Mouse (Mus musculus) heart, embryonic 10.5 days (tissue): ENCODE data around the gene BC052040. TPM values are rescaled to one million over a fixed set of nuclear protein-coding genes. Genes with fewer than 3 reads are reported as not detected.

Experiments used
- DNase-seq: peaks from one replicate; pipeline ENCODE4 v3.0.0-alpha.2; 2017; ENCODE audit warnings: low spot score
- H3K27ac ChIP-seq: fragments of 300-500 bp; sonication (generic); 2 replicates; pipeline ENCODE4 v1.5.1; 2016; ENCODE audit warnings: mild to moderate bottlenecking
- H3K27me3 ChIP-seq: fragments of 300-500 bp; sonication (generic); 2 replicates; pipeline ENCODE4 v1.6.1; 2016; ENCODE audit warnings: mild to moderate bottlenecking; ENCODE audit not compliant: poor library complexity, insufficient read depth, severe bottlenecking
- H3K36me3 ChIP-seq: fragments of 300-500 bp; sonication (generic); 2 replicates; pipeline ENCODE4 v1.6.1; 2016; ENCODE audit warnings: mild to moderate bottlenecking, moderate library complexity
- H3K4me1 ChIP-seq: fragments of 300-500 bp; sonication (generic); 2 replicates; pipeline ENCODE4 v1.6.1; 2016; ENCODE audit warnings: mild to moderate bottlenecking
- H3K4me3 ChIP-seq: fragments of 300-500 bp; sonication (generic); 2 replicates; pipeline ENCODE4 v1.5.1; 2016; ENCODE audit warnings: mild to moderate bottlenecking, moderate library complexity
- H3K9me3 ChIP-seq: fragments of 300-500 bp; sonication (generic); 2 replicates; pipeline ENCODE4 v1.6.1; 2016; ENCODE audit warnings: mild to moderate bottlenecking, moderate library complexity
- WGBS: fragments of 180-500 bp; shearing (Covaris S2); methylation state at CpG from one replicate; pipeline ENCODE4 v1.1.7; 2016; 5-methylcytosine and 5-hydroxymethylcytosine counted together
- polyA plus RNA-seq: library from polyadenylated mRNA; unstranded; fragments of >200 nt; fragmentation: Nextera tagmentation; extraction: Ambion mirVana; gene quantifications from 2 replicates; pipeline ENCODE4 v1.2.1, GENCODE M21; 2016

BC052040 gene
- polyA plus RNA-seq, 1 experiment from 2014 or later = 22.4 TPM

DNA sequence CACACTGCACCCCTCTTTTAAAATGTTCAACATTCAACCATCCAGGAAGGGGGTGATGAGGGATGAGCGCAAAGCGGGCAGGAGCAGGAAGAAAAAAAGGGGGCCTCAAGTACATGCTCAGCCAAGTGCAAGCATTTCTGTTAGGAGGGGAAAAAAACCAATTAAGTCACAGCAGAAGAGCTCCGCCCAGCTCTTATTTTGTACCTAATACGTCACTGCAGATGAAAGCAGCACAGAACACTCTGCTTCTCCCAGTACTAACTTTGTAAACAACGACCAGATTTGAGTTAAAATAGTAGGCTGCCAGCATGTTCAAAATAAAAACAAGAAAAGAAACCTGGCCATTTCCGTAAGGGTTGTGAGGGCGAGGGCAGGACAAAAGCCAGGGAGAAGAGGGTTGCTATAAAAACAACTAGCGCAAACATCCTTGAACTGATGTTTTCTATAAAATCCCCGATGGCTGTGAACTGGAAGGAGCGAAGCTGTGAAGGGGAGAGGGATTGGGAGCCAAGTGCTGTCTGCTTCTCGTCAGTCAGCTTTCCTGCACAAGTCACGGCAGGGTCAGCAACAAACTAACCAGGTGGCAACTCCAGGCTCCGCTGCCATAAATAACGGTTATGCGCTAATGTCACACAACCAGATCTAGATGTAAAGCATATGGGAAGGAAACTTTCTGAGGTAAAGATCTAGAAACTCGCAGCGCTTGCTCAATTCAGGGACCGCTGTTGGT, 2.2 kb upstream of the BC052040 start:
- Histone ChIP-seq H3K36me3 (no peaks in the 10 kb centered on the region), H3K9me3 (no peaks in the 10 kb centered on the region), H3K4me3 (peak overlapping the region; percentile 33), H3K27me3 (no peaks in the 10 kb centered on the region), H3K27ac (peak overlapping the region; percentile 68), H3K4me1 (peaks cover 23% of the 10 kb centered on the region)
- 37% methylated on average over 18 of the region's 18 CpGs for WGBS
- no peak for DNase-seq

DNA sequence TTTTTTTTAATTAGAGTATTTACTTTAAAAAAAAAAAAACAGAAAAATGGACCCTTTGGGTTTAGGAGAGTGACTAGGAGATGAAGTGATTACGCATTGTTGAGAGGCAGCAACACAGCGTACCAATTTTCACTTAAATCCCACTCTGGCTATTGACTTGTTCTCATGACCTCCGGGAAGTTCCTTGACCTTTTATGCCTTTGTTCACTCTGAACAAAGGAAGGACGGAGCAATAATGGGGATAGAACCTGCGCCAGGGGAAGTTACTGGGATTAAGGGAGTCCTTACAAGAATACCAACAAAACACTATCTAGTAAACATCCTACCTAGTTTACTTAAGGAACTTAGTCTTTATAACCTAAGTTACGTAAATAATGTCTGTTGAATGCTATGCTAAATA, 1.5 kb upstream of the BC052040 start:
- H3K27me3 ChIP-seq = no peaks in the 10 kb centered on the region
- DNase-seq = no peak
- H3K4me3 ChIP-seq = no peak overlapping the region
- H3K36me3 ChIP-seq = no peaks in the 10 kb centered on the region
- H3K27ac ChIP-seq = peak overlapping the region; percentile 45; the same call in 1 of the 2 replicates
- 72% methylated on average over 6 of the region's 6 CpGs for WGBS
- H3K4me1 ChIP-seq = peaks cover 23% of the 10 kb centered on the region
- no peaks in the 10 kb centered on the region for H3K9me3 ChIP-seq

DNA sequence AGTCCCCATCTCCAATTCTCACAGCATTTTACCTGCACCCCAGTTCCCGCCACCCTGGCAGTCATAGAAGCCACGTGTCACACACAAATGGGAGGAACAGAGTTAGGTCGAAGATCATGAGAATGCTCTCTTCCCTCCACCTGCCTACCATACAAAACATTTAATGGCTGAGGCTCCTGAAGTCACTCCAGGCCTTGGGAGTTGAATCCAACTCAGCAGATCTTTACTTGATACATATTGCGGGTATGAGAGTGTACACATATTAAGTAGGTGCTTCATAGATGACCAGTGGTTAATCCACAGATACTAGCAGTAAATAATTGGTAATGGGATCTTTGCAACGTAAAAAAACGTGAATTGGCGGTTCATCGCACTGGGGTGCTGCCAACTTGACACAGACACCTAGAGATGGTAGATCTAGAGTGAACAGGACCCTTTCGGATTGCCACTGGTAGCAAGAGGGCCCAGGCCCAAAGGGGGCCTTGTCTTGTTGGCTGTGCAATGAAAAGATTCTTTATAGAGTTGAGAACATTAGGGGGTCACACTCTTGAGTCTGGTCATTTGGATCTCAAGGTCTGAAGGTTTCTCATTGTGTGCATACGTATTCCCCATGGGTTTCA, 583 bp downstream of the BC052040 start:
- peak overlapping the region; percentile 92 for H3K27ac ChIP-seq
- no peaks in the 10 kb centered on the region for H3K9me3 ChIP-seq
- peaks cover 23% of the 10 kb centered on the region for H3K4me1 ChIP-seq
- H3K27me3 ChIP-seq = no peaks in the 10 kb centered on the region
- WGBS = 67% methylated on average over 10 of the region's 10 CpGs
- H3K4me3 ChIP-seq = peak overlapping the region; percentile 73
- DNase-seq = no peak
- no peaks in the 10 kb centered on the region for H3K36me3 ChIP-seq

DNA sequence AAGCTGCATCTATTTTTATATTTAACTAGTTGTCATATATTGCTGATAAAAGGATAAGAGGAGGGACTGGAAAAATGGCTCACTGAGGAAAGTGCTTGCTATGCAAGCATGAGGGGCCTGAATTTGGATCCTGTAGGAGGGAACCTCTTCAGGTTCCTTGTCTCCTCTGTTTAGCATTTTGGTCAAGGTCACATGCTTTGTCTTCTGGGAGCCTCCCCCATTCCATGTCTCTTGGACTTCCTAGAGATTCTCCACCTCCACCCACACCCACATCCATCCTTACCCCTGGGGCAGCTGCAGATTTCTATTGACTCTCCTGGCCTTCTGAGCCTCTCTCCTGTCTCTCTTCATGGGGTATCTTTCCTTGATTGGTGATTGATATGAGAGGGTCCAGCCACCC, 2.3 kb downstream of the BC052040 start:
- no peak overlapping the region for H3K4me3 ChIP-seq
- H3K4me1 ChIP-seq = peaks cover 23% of the 10 kb centered on the region
- no peaks in the 10 kb centered on the region for H3K9me3 ChIP-seq
- H3K27me3 ChIP-seq = no peaks in the 10 kb centered on the region
- H3K36me3 ChIP-seq = no peaks in the 10 kb centered on the region
- no peak overlapping the region for H3K27ac ChIP-seq
- DNase-seq = no peak

DNA sequence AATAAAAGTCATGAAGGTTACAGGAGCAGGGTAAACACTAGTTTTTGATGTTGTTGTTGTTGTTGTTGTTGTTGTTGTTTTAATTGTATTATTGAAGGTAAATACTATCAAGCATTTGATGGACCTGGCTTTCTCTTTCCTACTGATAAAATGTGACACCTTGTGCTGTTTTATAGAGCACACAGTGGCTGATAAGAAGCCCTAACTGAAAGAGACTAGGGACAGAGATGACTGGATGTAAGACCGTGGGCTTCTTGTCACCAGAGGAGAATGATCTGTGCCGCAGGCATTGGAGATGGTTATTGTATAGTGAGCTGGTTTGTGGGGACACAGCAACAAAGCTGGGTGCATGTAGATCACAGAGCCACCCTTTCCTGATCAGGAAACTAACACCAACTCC, 9.1 kb downstream of the BC052040 start:
- H3K27ac ChIP-seq = 0 out of 2 replicates have a peak overlapping the region, but pooled peaks have one; percentile 33
- H3K4me3 ChIP-seq = no peak overlapping the region
- 51% methylated on average over 2 of the region's 2 CpGs for WGBS

DNA sequence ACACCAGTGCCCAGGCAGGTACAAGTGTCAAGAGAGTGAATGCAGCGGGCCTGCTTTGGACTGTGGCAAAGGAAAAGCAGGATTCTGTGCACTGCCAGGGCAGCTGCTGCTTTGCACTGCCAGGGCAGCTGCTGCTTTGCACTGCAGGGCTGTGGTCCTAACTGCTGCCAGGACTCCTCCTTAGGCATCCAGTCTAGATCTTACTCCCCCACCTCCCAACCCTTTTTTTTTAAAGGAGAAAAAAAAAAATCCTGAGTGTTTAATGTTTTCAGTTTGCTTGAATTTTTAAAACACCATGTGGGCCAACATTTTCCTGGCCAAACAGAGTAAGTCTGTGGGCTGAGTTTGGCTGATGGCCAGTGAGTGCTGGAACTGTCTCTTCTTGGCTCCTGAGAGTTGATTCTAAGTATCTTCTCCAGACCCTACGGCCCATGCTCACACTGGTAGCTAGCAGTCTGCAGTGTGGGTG, 11.2 kb downstream of the BC052040 start:
- peak overlapping the region; percentile 67; the same call in 1 of the 2 replicates for H3K27ac ChIP-seq
- no peak for DNase-seq

More for the DNA sequence above, 9.1 kb downstream of the BC052040 start:
- no peaks in the 10 kb centered on the region for H3K9me3 ChIP-seq
- no peak for DNase-seq
- H3K36me3 ChIP-seq = no peaks in the 10 kb centered on the region
- no peaks in the 10 kb centered on the region for H3K27me3 ChIP-seq
- H3K4me1 ChIP-seq = peaks cover 22% of the 10 kb centered on the region

DNA sequence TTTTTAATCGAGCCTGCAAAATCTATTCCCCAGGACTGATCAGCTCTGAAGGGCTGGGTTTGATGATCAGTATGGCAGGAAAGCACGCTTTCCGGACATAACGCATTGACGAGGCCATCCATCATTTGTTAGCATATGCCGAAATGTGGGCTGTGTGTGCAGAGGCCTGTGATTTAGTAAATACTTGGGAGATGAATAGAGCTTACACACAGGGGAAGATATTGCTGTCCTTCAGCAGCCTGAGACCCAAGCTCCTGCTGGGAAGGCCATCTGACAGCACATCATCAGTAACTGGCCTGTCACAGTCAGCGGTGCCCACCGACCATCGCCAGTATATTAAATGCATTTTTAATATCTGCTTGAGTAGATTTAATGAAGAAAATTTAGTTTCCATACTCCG, 15.5 kb downstream of the BC052040 start:
- H3K9me3 ChIP-seq = no peaks in the 10 kb centered on the region
- H3K4me3 ChIP-seq = no peak overlapping the region
- no peak overlapping the region for H3K27ac ChIP-seq
- no peaks in the 10 kb centered on the region for H3K36me3 ChIP-seq
- H3K27me3 ChIP-seq = no peaks in the 10 kb centered on the region
- H3K4me1 ChIP-seq = peaks cover 40% of the 10 kb centered on the region
- no peak for DNase-seq
- WGBS = 80% methylated on average over 10 of the region's 10 CpGs

More for the DNA sequence above, 11.2 kb downstream of the BC052040 start:
- H3K4me3 ChIP-seq = no peak overlapping the region
- no peaks in the 10 kb centered on the region for H3K9me3 ChIP-seq
- H3K27me3 ChIP-seq = no peaks in the 10 kb centered on the region
- peaks cover 35% of the 10 kb centered on the region for H3K4me1 ChIP-seq
- no peaks in the 10 kb centered on the region for H3K36me3 ChIP-seq
- 71% methylated on average over 2 of the region's 2 CpGs for WGBS

DNA sequence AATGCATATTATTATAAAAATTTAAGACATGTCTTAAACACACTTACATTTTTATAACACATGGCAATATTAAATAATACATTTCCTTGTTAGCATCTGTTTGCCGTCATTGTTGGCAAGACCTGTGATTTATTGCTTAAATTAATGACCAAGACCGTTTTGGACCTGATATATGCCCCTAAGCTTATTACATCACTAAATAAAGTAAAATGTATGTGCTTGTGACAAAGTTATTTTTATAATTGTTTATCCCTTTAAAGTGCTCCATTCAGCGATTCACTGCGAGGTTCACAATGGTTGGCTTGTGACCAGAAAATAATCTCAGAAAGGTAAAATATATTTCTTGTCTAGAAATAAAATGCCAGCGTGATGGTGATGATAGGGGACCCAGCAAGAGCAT, 16.8 kb downstream of the BC052040 start:
- DNase-seq = no peak
- Histone ChIP-seq H3K36me3 (no peaks in the 10 kb centered on the region), H3K27ac (no peak overlapping the region), H3K4me3 (no peak overlapping the region), H3K27me3 (no peaks in the 10 kb centered on the region), H3K9me3 (no peaks in the 10 kb centered on the region), H3K4me1 (peaks cover 39% of the 10 kb centered on the region)
- WGBS = 86% methylated on average over 5 of the region's 5 CpGs

DNA sequence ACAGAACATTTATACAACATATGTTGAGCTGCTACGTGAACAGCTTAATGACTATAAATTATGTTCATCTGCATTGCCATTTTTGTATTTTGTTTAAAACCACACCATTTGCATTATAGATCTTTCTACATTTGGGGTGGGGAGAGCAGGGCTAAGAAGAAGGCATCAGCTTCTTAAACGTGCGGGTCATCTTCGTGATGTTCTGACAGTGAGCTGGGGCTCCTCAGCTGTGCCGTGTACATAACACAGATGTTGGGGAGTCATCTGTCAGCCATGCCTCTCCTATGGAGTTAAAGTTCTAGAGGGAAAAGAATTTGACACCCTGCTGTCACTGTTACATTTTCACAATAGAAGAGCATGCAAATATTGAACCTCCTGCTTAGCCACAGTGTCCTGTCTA, 19.2 kb downstream of the BC052040 start:
- no peak for DNase-seq
- H3K9me3 ChIP-seq = no peaks in the 10 kb centered on the region

DNA sequence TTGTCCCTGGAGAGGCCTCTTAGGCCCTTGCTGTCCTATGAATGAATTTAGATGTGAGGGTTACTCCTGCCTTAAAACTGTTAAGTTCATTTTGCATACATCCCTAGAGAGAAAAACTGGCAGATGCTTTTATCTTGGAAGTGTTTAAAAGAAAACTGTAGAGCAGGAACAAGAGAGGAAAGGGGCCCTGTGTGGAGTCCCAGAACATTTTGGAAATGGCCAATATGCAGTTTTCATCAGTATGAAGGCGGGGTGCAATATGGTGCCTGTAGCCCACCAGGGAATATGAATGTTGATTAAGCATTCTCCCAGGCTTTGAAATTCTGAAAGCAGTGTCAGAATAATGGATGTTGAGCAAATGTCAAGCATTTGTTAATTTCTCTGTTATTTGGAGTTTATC, 19.8 kb downstream of the BC052040 start:
- Histone ChIP-seq H3K36me3 (no peaks in the 10 kb centered on the region), H3K27me3 (no peaks in the 10 kb centered on the region), H3K4me1 (peaks cover 39% of the 10 kb centered on the region), H3K9me3 (no peaks in the 10 kb centered on the region), H3K27ac (no peak overlapping the region), H3K4me3 (no peak overlapping the region)
- 93% methylated on average over 1 of the region's 1 CpGs for WGBS
- DNase-seq = no peak

More for the DNA sequence above, 19.2 kb downstream of the BC052040 start:
- Histone ChIP-seq H3K27ac (no peak overlapping the region), H3K27me3 (no peaks in the 10 kb centered on the region), H3K4me1 (peaks cover 40% of the 10 kb centered on the region), H3K36me3 (no peaks in the 10 kb centered on the region), H3K4me3 (no peak overlapping the region)
- 70% methylated on average over 5 of the region's 5 CpGs for WGBS

DNA sequence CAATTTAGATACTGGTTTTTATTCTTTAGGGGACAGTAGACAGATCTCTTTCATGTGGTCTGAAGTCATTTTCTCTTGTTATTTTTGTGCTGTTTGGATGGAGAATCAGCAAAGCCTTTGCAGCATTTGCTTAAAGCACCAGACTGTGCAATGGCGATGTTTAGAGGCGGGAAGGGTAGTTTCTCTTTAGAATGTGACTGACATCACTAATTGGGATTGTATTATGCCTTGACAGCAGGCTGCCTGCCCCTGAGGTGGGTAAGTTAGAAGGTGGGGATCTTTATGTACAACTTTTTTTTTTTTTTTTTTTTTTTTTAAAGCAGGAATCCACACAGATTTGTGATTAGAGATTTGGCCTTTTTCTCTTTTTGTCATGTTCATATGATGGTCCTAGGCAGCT, 20.6 kb downstream of the BC052040 start:
- H3K27ac ChIP-seq = no peak overlapping the region
- no peaks in the 10 kb centered on the region for H3K27me3 ChIP-seq
- no peak overlapping the region for H3K4me3 ChIP-seq
- DNase-seq = no peak
- H3K9me3 ChIP-seq = no peaks in the 10 kb centered on the region
- peaks cover 37% of the 10 kb centered on the region for H3K4me1 ChIP-seq
- 92% methylated on average over 2 of the region's 2 CpGs for WGBS
- no peaks in the 10 kb centered on the region for H3K36me3 ChIP-seq

DNA sequence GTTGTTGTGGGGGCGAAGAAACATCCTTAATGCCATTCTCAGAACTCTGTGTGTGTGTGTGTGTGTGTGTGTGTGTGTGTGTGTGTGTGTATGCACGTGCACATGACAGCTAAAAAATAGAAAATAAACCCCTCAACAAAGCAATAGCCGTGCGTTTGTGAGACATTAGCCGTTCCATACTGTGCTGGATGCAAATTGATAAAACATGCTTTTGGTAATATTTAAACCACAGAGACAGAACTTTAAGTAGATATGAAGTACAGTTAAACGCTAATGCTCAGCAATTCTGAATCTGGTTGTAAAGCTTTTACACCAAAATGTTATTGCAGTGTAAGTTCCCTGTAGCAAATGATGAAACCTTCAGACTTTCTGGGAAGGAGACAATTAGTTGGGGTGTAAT, 22.6 kb downstream of the BC052040 start:
- H3K4me3 ChIP-seq = no peak overlapping the region
- 86% methylated on average over 6 of the region's 6 CpGs for WGBS
- H3K9me3 ChIP-seq = no peaks in the 10 kb centered on the region
- no peak for DNase-seq
- no peaks in the 10 kb centered on the region for H3K36me3 ChIP-seq
- H3K4me1 ChIP-seq = peaks cover 29% of the 10 kb centered on the region
- no peak overlapping the region for H3K27ac ChIP-seq
- no peaks in the 10 kb centered on the region for H3K27me3 ChIP-seq

DNA sequence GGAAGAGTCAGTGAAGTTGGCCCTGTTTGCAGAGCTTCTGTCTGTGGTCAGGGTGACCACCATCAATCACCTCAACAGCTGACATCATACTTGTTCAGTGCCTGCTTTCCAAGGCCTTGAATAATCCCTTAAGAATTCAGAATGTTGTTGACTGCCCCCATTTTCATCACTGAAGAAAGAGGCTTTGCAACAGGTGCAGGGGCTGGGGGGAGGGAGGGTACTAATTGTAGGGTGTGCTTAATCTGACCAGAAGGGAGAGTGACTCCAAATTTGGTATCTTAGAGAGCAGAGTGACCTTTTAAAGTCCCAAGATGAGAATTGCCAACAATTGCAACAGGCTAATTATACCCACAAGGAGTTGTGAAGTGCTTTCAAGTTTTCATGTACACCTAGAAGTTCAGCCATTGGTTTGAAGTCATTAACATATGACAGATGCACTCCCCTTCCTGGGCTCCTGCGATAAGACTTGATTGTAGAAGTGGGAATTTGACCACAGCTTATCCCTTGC, 24.4 kb downstream of the BC052040 start:
- Histone ChIP-seq H3K36me3 (no peaks in the 10 kb centered on the region), H3K27ac (peak overlapping the region; percentile 59), H3K4me1 (peaks cover 30% of the 10 kb centered on the region), H3K4me3 (no peak overlapping the region), H3K27me3 (no peaks in the 10 kb centered on the region), H3K9me3 (no peaks in the 10 kb centered on the region)
- no peak for DNase-seq
- WGBS = 36% methylated on average over 1 of the region's 1 CpGs
